Mouse (Mus musculus) hindbrain, embryonic 11.5 days (tissue): Measurements from ENCODE around the gene Mark3. TPM values are rescaled to one million over a fixed set of nuclear protein-coding genes. Genes with fewer than 3 reads are reported as not detected.
A peak's percentile ranks its signal among the peaks of the same experiment; 100 is the strongest.

ENCODE experiments used
- ATAC-seq: fragments of 200-750 bp; cut with Nextera tagmentation; 2 replicates; pipeline ENCODE4 v1.8.0; 2017; ENCODE audit warnings: mild to moderate bottlenecking, moderate TSS enrichment, moderate library complexity; ENCODE audit not compliant: low FRiP score
- DNase-seq: peaks from one replicate; pipeline ENCODE4 v3.0.0-alpha.2; 2015; ENCODE audit warnings: low spot score
- H3K27ac ChIP-seq: fragments of 300-500 bp; sonication (generic); 2 replicates; pipeline ENCODE4 v1.5.1; 2014; ENCODE audit warnings: mild to moderate bottlenecking, low read depth, low read length
- H3K27me3 ChIP-seq: fragments of 300-500 bp; sonication (generic); 2 replicates; pipeline ENCODE4 v1.6.1; 2014; ENCODE audit warnings: mild to moderate bottlenecking, low read length, moderate library complexity, mixed read lengths; ENCODE audit not compliant: control insufficient read depth, insufficient read depth
- H3K36me3 ChIP-seq: fragments of 300-500 bp; sonication (generic); 2 replicates; pipeline ENCODE4 v1.6.1; 2014; ENCODE audit warnings: mild to moderate bottlenecking, low read length, moderate library complexity, mixed read lengths; ENCODE audit not compliant: control insufficient read depth, insufficient read depth
- H3K4me1 ChIP-seq: fragments of 300-500 bp; sonication (generic); replicated peaks from 2 replicates; pipeline ENCODE4 v1.6.1; 2014; ENCODE audit warnings: low read length, mixed read lengths; ENCODE audit not compliant: control insufficient read depth, insufficient read depth
- H3K4me2 ChIP-seq: fragments of 300-500 bp; sonication (generic); replicated peaks from 2 replicates; pipeline ENCODE4 v1.6.1; 2014; ENCODE audit warnings: mild to moderate bottlenecking, low read depth, low read length
- H3K4me3 ChIP-seq: fragments of 300-500 bp; sonication (generic); 2 replicates; pipeline ENCODE4 v1.5.1; 2014; ENCODE audit warnings: low read depth, low read length
- H3K9ac ChIP-seq: fragments of 300-500 bp; sonication (generic); 2 replicates; pipeline ENCODE4 v1.6.1; 2014; ENCODE audit warnings: low read depth, low read length
- H3K9me3 ChIP-seq: fragments of 300-500 bp; sonication (generic); 2 replicates; pipeline ENCODE4 v1.6.1; 2016; ENCODE audit warnings: low read length; ENCODE audit not compliant: control insufficient read depth
- WGBS: fragments of 180-500 bp; shearing (Covaris S2); extraction: QIAGEN DNeasy Blood & Tissue Kit; methylation state at CpG from one replicate; pipeline ENCODE4 v1.1.7; 2014; 5-methylcytosine and 5-hydroxymethylcytosine counted together
- polyA plus RNA-seq: library from polyadenylated mRNA; unstranded; fragments of >200 nt; fragmentation: Nextera tagmentation; extraction: Ambion mirVana; gene quantifications from 2 replicates; pipeline ENCODE4 v1.2.1, GENCODE M21; 2014

Mark3 gene
- polyA plus RNA-seq, 1 experiment from 2014 or later: 76.8 TPM

DNA sequence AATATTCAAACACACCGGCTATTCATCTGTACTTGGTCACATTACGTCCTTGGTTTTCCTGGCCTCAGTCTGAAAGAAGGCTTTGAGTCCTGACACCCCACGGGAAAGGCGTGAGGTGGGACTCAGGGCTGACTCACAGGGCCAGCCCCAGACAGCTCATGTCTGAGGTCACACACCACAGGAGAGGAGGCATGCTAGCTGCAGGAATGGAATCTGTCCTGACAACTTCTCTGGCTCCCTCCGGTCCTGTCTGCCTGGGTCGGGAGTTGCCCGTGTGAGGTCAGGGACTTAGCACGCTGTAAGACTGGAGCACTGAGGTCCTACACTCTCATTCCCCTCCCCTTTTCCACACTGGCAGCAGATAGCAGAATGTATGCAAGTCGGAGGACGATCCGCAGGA is 5.5 kb upstream of the Mark3 start:
- Histone ChIP-seq H3K36me3 (no peaks in the 10 kb centered on the region), H3K9ac (no peak overlapping the region), H3K27me3 (no peaks in the 10 kb centered on the region), H3K9me3 (no peaks in the 10 kb centered on the region), H3K4me3 (no peak overlapping the region), H3K4me2 (no peak overlapping the region), H3K4me1 (peaks cover 3% of the 10 kb centered on the region), H3K27ac (no peak overlapping the region)
- 70% methylated on average over 11 of the region's 11 CpGs for WGBS
- DNase-seq: no peak
- ATAC-seq: no peak

DNA sequence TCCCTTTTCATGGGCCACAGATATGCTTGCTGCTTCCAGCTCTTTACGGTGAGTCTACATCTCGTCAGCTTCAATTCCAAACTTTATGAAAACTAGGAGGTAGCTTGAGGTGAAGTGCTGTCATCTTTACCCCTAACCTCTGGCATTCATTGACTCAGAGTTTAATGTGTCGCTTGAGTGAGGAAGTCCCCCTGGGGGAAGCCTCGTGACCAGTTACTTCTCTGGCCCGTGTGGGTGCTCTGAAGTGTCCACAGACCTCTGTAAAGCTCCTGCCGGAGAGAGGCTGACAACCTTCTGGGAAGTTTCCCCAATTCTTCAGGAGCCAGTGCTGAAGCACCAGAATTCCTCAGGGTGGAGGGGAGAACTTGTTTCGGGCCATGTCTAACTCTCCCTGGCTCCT is 1.9 kb upstream of the Mark3 start:
- Histone ChIP-seq H3K4me2 (no peak overlapping the region), H3K4me1 (peaks cover 3% of the 10 kb centered on the region), H3K4me3 (no peak overlapping the region), H3K27me3 (no peaks in the 10 kb centered on the region), H3K27ac (no peak overlapping the region), H3K9me3 (no peaks in the 10 kb centered on the region), H3K9ac (no peak overlapping the region), H3K36me3 (no peaks in the 10 kb centered on the region)
- ATAC-seq (no peak), DNase-seq (no peak)
- WGBS: 75% methylated on average over 7 of the region's 7 CpGs

DNA sequence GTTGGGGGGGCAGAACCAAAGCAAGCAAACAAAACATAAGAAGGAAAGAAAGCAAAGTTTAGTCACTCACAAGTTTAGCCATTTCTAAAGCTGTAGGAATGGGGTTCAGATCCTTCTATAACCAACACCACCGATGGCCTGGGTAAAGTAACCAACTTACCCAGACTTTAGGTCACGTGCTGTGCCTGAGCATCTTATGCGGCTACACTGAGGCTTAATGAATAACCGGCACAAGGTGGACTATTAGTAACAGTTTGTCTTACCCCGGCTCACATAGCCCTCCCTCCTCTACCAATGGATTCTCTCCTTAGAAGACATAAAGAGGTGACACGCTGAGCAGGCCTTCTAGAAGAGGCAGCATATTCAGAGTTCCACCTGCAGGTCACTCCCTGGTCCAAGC is 1.0 kb upstream of the Mark3 start:
- H3K27ac ChIP-seq: no peak overlapping the region
- peak overlapping the region; percentile 99 for H3K4me3 ChIP-seq
- DNase-seq (no peak), ATAC-seq (no peak)
- no peaks in the 10 kb centered on the region for H3K27me3 ChIP-seq
- H3K9ac ChIP-seq: peak overlapping the region; percentile 98
- 40% methylated on average over 6 of the region's 6 CpGs for WGBS
- H3K36me3 ChIP-seq: no peaks in the 10 kb centered on the region
- peak overlapping the region; percentile 83 for H3K4me2 ChIP-seq
- H3K9me3 ChIP-seq: no peaks in the 10 kb centered on the region
- H3K4me1 ChIP-seq: peaks cover 3% of the 10 kb centered on the region

GRCm38 (mm10) chr12:111574887-111575838 is 840 bp downstream of the Mark3 start:
- WGBS: under 1% methylated on average over 58 of the region's 58 CpGs
- H3K9ac ChIP-seq: peak overlapping the region; percentile 98
- ATAC-seq (peak; percentile 63), DNase-seq (peak; percentile 64)
- no peaks in the 10 kb centered on the region for H3K9me3 ChIP-seq
- H3K4me3 ChIP-seq: peak overlapping the region; percentile 99
- no peaks in the 10 kb centered on the region for H3K36me3 ChIP-seq
- peak overlapping the region; percentile 83 for H3K4me2 ChIP-seq
- H3K4me1 ChIP-seq: peaks cover 3% of the 10 kb centered on the region
- peak overlapping the region; percentile 94 for H3K27ac ChIP-seq
- no peaks in the 10 kb centered on the region for H3K27me3 ChIP-seq

- H3K9ac ChIP-seq: no peak overlapping the region
- WGBS: 69% methylated on average over 1 of the region's 1 CpGs
- H3K27ac ChIP-seq: no peak overlapping the region
- H3K9me3 ChIP-seq: no peaks in the 10 kb centered on the region
- ATAC-seq (no peak), DNase-seq (no peak)
- no peaks in the 10 kb centered on the region for H3K27me3 ChIP-seq
- H3K4me3 ChIP-seq: no peak overlapping the region
- no peak overlapping the region for H3K4me2 ChIP-seq
- H3K36me3 ChIP-seq: no peaks in the 10 kb centered on the region
- H3K4me1 ChIP-seq: no peaks in the 10 kb centered on the region
Measured at GRCm38 (mm10) chr12:111583058-111583457, 8.7 kb downstream of the Mark3 start.

- no peaks in the 10 kb centered on the region for H3K4me1 ChIP-seq
- H3K27me3 ChIP-seq: no peaks in the 10 kb centered on the region
- no peak for ATAC-seq
- H3K9me3 ChIP-seq: no peaks in the 10 kb centered on the region
- H3K27ac ChIP-seq: no peak overlapping the region
- 89% methylated on average over 1 of the region's 1 CpGs for WGBS
- no peak overlapping the region for H3K9ac ChIP-seq
- H3K36me3 ChIP-seq: no peaks in the 10 kb centered on the region
- no peak for DNase-seq
- no peak overlapping the region for H3K4me2 ChIP-seq
- no peak overlapping the region for H3K4me3 ChIP-seq
Measured at GRCm38 (mm10) chr12:111584401-111584800, 10.1 kb downstream of the Mark3 start.

GRCm38 (mm10) chr12:111587252-111587651 is 12.9 kb downstream of the Mark3 start:
- WGBS: 88% methylated on average over 12 of the region's 12 CpGs
- Histone ChIP-seq H3K27me3 (no peaks in the 10 kb centered on the region), H3K27ac (no peak overlapping the region), H3K36me3 (no peaks in the 10 kb centered on the region), H3K4me2 (no peak overlapping the region), H3K9ac (no peak overlapping the region), H3K4me1 (no peaks in the 10 kb centered on the region), H3K9me3 (no peaks in the 10 kb centered on the region), H3K4me3 (no peak overlapping the region)
- no peak for ATAC-seq
- no peak for DNase-seq

GRCm38 (mm10) chr12:111592407-111593021 is 18.2 kb downstream of the Mark3 start:
- 95% methylated on average over 14 of the region's 14 CpGs for WGBS
- no peak for DNase-seq
- ATAC-seq: no peak
- no peaks in the 10 kb centered on the region for H3K4me1 ChIP-seq
- no peaks in the 10 kb centered on the region for H3K27me3 ChIP-seq
- H3K9me3 ChIP-seq: no peaks in the 10 kb centered on the region
- H3K27ac ChIP-seq: no peak overlapping the region
- no peak overlapping the region for H3K4me2 ChIP-seq
- H3K4me3 ChIP-seq: no peak overlapping the region
- peaks cover 4% of the 10 kb centered on the region for H3K36me3 ChIP-seq
- H3K9ac ChIP-seq: no peak overlapping the region

DNA sequence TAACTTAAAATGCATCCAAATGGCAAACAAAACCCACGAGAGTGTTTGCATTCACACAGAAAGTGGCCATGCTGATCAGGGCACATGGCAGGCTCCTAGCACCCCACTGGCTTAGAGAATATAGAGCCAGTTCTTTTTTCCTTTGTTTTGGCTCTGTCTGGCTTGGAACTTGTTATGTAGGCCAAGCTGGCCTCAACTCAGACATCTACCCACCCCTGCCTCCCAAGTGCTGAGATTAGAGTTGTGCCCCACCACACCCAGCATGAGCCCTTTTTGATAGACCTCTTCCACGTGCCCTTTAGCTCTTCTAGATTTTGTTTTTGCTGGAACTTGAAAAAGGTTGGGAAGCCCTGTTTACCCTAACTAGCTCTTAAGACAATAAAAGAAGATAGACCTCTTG is 19.5 kb downstream of the Mark3 start:
- Histone ChIP-seq H3K36me3 (peaks cover 8% of the 10 kb centered on the region), H3K9me3 (no peaks in the 10 kb centered on the region), H3K4me2 (no peak overlapping the region), H3K9ac (no peak overlapping the region), H3K27ac (no peak overlapping the region), H3K27me3 (no peaks in the 10 kb centered on the region), H3K4me3 (no peak overlapping the region), H3K4me1 (no peaks in the 10 kb centered on the region)
- ATAC-seq: no peak
- no peak for DNase-seq
- 81% methylated on average over 2 of the region's 2 CpGs for WGBS
